Mouse (Mus musculus) megakaryocyte, embryonic 14.5 days (primary cell): ENCODE results near the gene Zfand6. TPM values are rescaled to one million over a fixed set of nuclear protein-coding genes. Genes with fewer than 3 reads are reported as not detected.
A peak's percentile ranks its signal among the peaks of the same experiment; 100 is the strongest.

Experiments used
- H3K27me3 ChIP-seq: replicated peaks from 2 replicates; pipeline ENCODE3; 2012; ENCODE audit warnings: inconsistent platforms
- H3K36me3 ChIP-seq: replicated peaks from 2 replicates; pipeline ENCODE3; 2012; ENCODE audit warnings: low read length, inconsistent platforms, mixed read lengths
- H3K4me1 ChIP-seq: 2 replicates; pipeline ENCODE4 v1.6.1; 2012; ENCODE audit warnings: inconsistent platforms
- H3K4me3 ChIP-seq: replicated peaks from 2 replicates; pipeline ENCODE3; 2012; ENCODE audit warnings: moderate library complexity, mild to moderate bottlenecking, inconsistent platforms
- H3K9me3 ChIP-seq: 2 replicates; pipeline ENCODE4 v1.6.1; 2012; ENCODE audit warnings: inconsistent platforms
- FLI1 ChIP-seq: IDR thresholded peaks from 2 replicates; pipeline ENCODE4 v1.6.1; 2012; ENCODE audit warnings: low read length, inconsistent platforms, mixed read lengths
- GATA1 ChIP-seq: IDR thresholded peaks from 3 replicates; pipeline ENCODE4 v1.6.1; 2012; ENCODE audit warnings: mixed read lengths, low read length, inconsistent platforms, borderline replicate concordance
- polyA plus RNA-seq: library from polyadenylated mRNA; stranded (reverse); fragments of >175 nt; gene quantifications from 2 replicates; pipeline ENCODE4 v1.2.3, GENCODE M21; 2012; ENCODE audit warnings: low replicate concordance; ENCODE audit not compliant: insufficient read depth

Gene Zfand6
- polyA plus RNA-seq, 1 experiment, result 9.0 TPM

GRCm38 (mm10) chr7:84687653-84688580, 1.8 kb downstream of the Zfand6 start:
- H3K9me3 ChIP-seq, result no peaks in the 10 kb centered on the region
- H3K27me3 ChIP-seq, result no peaks in the 10 kb centered on the region
- no peaks in the 10 kb centered on the region for H3K36me3 ChIP-seq
- peak overlapping the region; percentile 94 for H3K4me3 ChIP-seq
- peaks cover 49% of the 10 kb centered on the region for H3K4me1 ChIP-seq
- TF ChIP-seq FLI1 (no peak), GATA1 (no peak)

- Histone ChIP-seq H3K36me3 (no peaks in the 10 kb centered on the region), H3K27me3 (no peaks in the 10 kb centered on the region), H3K4me3 (no peak overlapping the region), H3K4me1 (peaks cover 63% of the 10 kb centered on the region), H3K9me3 (no peaks in the 10 kb centered on the region)
- TF ChIP-seq FLI1 (no peak), GATA1 (no peak)
Observed at GRCm38 (mm10) chr7:84686380-84686779, 3.4 kb downstream of the Zfand6 start.

- no peaks in the 10 kb centered on the region for H3K9me3 ChIP-seq
- H3K36me3 ChIP-seq, result no peaks in the 10 kb centered on the region
- H3K4me3 ChIP-seq, result no peak overlapping the region
- no peaks in the 10 kb centered on the region for H3K27me3 ChIP-seq
- TF ChIP-seq FLI1 (no peak), GATA1 (no peak)
- peaks cover 69% of the 10 kb centered on the region for H3K4me1 ChIP-seq
Observed at GRCm38 (mm10) chr7:84684675-84685074, 5.1 kb downstream of the Zfand6 start.

- no peaks in the 10 kb centered on the region for H3K9me3 ChIP-seq
- peaks cover 60% of the 10 kb centered on the region for H3K4me1 ChIP-seq
- peak overlapping the region; percentile 65 for H3K4me3 ChIP-seq
- no peaks in the 10 kb centered on the region for H3K36me3 ChIP-seq
- TF ChIP-seq FLI1 (no peak), GATA1 (no peak)
- no peaks in the 10 kb centered on the region for H3K27me3 ChIP-seq
Observed at GRCm38 (mm10) chr7:84681558-84681957, 8.2 kb downstream of the Zfand6 start.

- Histone ChIP-seq H3K27me3 (no peaks in the 10 kb centered on the region), H3K9me3 (no peaks in the 10 kb centered on the region), H3K4me1 (peaks cover 61% of the 10 kb centered on the region), H3K36me3 (no peaks in the 10 kb centered on the region), H3K4me3 (no peak overlapping the region)
- no peak for TF ChIP-seq FLI1
- no peak for TF ChIP-seq GATA1
Observed at GRCm38 (mm10) chr7:84680931-84681330, 8.8 kb downstream of the Zfand6 start.

GRCm38 (mm10) chr7:84680092-84680491, 9.7 kb downstream of the Zfand6 start:
- peak overlapping the region; percentile 89 for H3K4me3 ChIP-seq
- no peaks in the 10 kb centered on the region for H3K27me3 ChIP-seq
- H3K9me3 ChIP-seq, result no peaks in the 10 kb centered on the region
- peaks cover 64% of the 10 kb centered on the region for H3K4me1 ChIP-seq
- H3K36me3 ChIP-seq, result no peaks in the 10 kb centered on the region
- TF ChIP-seq FLI1 (no peak), GATA1 (no peak)

- Histone ChIP-seq H3K9me3 (no peaks in the 10 kb centered on the region), H3K27me3 (no peaks in the 10 kb centered on the region), H3K36me3 (no peaks in the 10 kb centered on the region), H3K4me1 (peaks cover 59% of the 10 kb centered on the region), H3K4me3 (peak overlapping the region; percentile 89)
- TF ChIP-seq GATA1 (no peak), FLI1 (no peak)
Observed at GRCm38 (mm10) chr7:84679264-84679663, 10.5 kb downstream of the Zfand6 start.

GRCm38 (mm10) chr7:84673103-84673502, 16.7 kb downstream of the Zfand6 start:
- no peak for TF ChIP-seq GATA1
- no peak for TF ChIP-seq FLI1
- Histone ChIP-seq H3K27me3 (no peaks in the 10 kb centered on the region), H3K36me3 (peaks cover 3% of the 10 kb centered on the region), H3K9me3 (no peaks in the 10 kb centered on the region), H3K4me3 (no peak overlapping the region), H3K4me1 (peaks cover 56% of the 10 kb centered on the region)

GRCm38 (mm10) chr7:84669554-84670152, 20.1 kb downstream of the Zfand6 start:
- Histone ChIP-seq H3K36me3 (peaks cover 6% of the 10 kb centered on the region), H3K27me3 (no peaks in the 10 kb centered on the region), H3K4me1 (peaks cover 46% of the 10 kb centered on the region), H3K9me3 (no peaks in the 10 kb centered on the region), H3K4me3 (no peak overlapping the region)
- TF ChIP-seq FLI1 (no peak), GATA1 (no peak)

- Histone ChIP-seq H3K4me1 (peaks cover 42% of the 10 kb centered on the region), H3K36me3 (peaks cover 11% of the 10 kb centered on the region), H3K4me3 (no peak overlapping the region), H3K27me3 (no peaks in the 10 kb centered on the region), H3K9me3 (no peaks in the 10 kb centered on the region)
- TF ChIP-seq GATA1 (no peak), FLI1 (no peak)
Observed at GRCm38 (mm10) chr7:84667946-84668345, 21.8 kb downstream of the Zfand6 start.
